Mouse (Mus musculus) thymus, postnatal 0 days (tissue): ENCODE measurements around the gene Rmnd5b. TPM values are rescaled to one million over a fixed set of nuclear protein-coding genes. Genes with fewer than 3 reads are reported as not detected.
"Not testable (repeated sequence)": the region's sequence is repeated elsewhere in the genome, so short reads cannot be mapped to it uniquely, and the experiment has no call there.

Experiments used
- DNase-seq: peaks from one replicate; pipeline ENCODE4 v3.0.0-alpha.2; 2015; ENCODE audit warnings: low spot score
- polyA plus RNA-seq: library from polyadenylated mRNA; unstranded; fragments of >200 nt; fragmentation: Nextera tagmentation; extraction: Ambion mirVana; gene quantifications from 2 replicates; pipeline ENCODE4 v1.2.1, GENCODE M21; 2015

Gene Rmnd5b
- polyA plus RNA-seq, 1 experiment from 2014 or later = 66.1 TPM

GRCm38 (mm10) chr11:51649889-51650199, 14.1 kb upstream of the Rmnd5b start:
- peak; percentile 48 for DNase-seq

- no peak for DNase-seq
Observed at GRCm38 (mm10) chr11:51649111-51649888, 13.6 kb upstream of the Rmnd5b start.

GRCm38 (mm10) chr11:51648566-51648965, 12.9 kb upstream of the Rmnd5b start:
- no peak for DNase-seq

- DNase-seq = peak; percentile 52
Observed at GRCm38 (mm10) chr11:51646751-51647667, 11.3 kb upstream of the Rmnd5b start.

- no peak for DNase-seq
Observed at GRCm38 (mm10) chr11:51646245-51646644, 10.5 kb upstream of the Rmnd5b start.

GRCm38 (mm10) chr11:51645293-51645692, 9.6 kb upstream of the Rmnd5b start:
- DNase-seq = no peak

GRCm38 (mm10) chr11:51644217-51644616, 8.5 kb upstream of the Rmnd5b start:
- peak; percentile 94 for DNase-seq

GRCm38 (mm10) chr11:51643761-51644160, 8.1 kb upstream of the Rmnd5b start:
- DNase-seq = peak; percentile 76

- DNase-seq = no peak
Observed at GRCm38 (mm10) chr11:51643202-51643601, 7.5 kb upstream of the Rmnd5b start.

- DNase-seq = no peak
Observed at GRCm38 (mm10) chr11:51640748-51641147, 5.1 kb upstream of the Rmnd5b start.

GRCm38 (mm10) chr11:51638497-51638896, 2.8 kb upstream of the Rmnd5b start:
- DNase-seq = no peak

GRCm38 (mm10) chr11:51637971-51638414, 2.3 kb upstream of the Rmnd5b start:
- peak; percentile 83 for DNase-seq

GRCm38 (mm10) chr11:51636323-51636684, 608 bp upstream of the Rmnd5b start:
- DNase-seq = peak; percentile 87

GRCm38 (mm10) chr11:51635127-51635524, 570 bp downstream of the Rmnd5b start:
- no peak for DNase-seq

- no peak for DNase-seq
Observed at GRCm38 (mm10) chr11:51633721-51634120, 2.0 kb downstream of the Rmnd5b start.

- DNase-seq = not testable (repeated sequence)
Observed at GRCm38 (mm10) chr11:51633200-51633599, 2.5 kb downstream of the Rmnd5b start.

- no peak for DNase-seq
Observed at GRCm38 (mm10) chr11:51632130-51632753, 3.5 kb downstream of the Rmnd5b start.

GRCm38 (mm10) chr11:51629651-51630314, 5.9 kb downstream of the Rmnd5b start:
- no peak for DNase-seq

- no peak for DNase-seq
Observed at GRCm38 (mm10) chr11:51627907-51628306, 7.8 kb downstream of the Rmnd5b start.

GRCm38 (mm10) chr11:51627425-51627824, 8.3 kb downstream of the Rmnd5b start:
- DNase-seq = no peak

- DNase-seq = no peak
Observed at GRCm38 (mm10) chr11:51625187-51625820, 10.4 kb downstream of the Rmnd5b start.
